Mouse (Mus musculus): ENCODE data around the gene Insc.

- TF ChIP-seq CTCF (conservative IDR thresholded peaks at IDR 0.05; ENCODE audit: low read length) (no peak), POU5F1 (IDR thresholded peaks at IDR 0.05; ENCODE audit: borderline replicate concordance, low read length) (no peak), NANOG (IDR thresholded peaks at IDR 0.05; ENCODE audit: borderline replicate concordance, low read length) (no peak)
Measured at GRCm38 (mm10) chr7:114736256-114736655, 7.2 kb upstream of the Insc start.
